Mouse (Mus musculus) testis, postnatal 14 days (tissue): Measurements from ENCODE around the gene Tmsb15a.
"Not testable (repeated sequence)": the region's sequence is repeated elsewhere in the genome, so short reads cannot be mapped to it uniquely, and the experiment has no call there.

Experiments
- DNase-seq: peaks from one replicate; pipeline ENCODE4 v3.0.0; 2021; ENCODE audit warnings: low spot score

Tmsb15a gene

GRCm38 (mm10) chrX:135725161-135725560 lies at the start of gene Tmsb15a:
Tmsb15a (minus strand) TSS chrX:135725261.
- no peak for DNase-seq

- DNase-seq = no peak
Observed at GRCm38 (mm10) chrX:135768565-135768964, 43.5 kb upstream of the Tmsb15a start.

- DNase-seq = no peak
Observed at GRCm38 (mm10) chrX:135768043-135768548, 43.0 kb upstream of the Tmsb15a start.

DNA sequence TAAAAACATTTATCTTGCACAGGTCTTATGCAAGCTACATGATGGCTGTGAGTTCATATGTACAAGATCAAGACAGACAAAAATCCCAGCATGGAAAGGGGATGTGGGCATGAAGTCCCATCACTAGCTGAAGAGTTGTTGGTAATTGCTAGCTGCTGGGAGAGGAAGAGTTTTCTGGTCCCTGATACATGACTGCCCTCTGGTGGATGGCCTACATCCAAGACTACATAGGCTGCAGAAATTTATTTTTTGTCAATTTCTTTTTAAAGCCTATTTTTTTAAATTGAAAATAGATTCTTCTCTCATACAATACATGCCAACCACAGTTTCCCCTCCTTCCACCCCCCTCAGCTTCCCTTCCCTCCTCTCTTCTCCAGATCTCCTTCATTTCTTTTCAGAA lies 36.6 kb upstream of the Tmsb15a start:
- DNase-seq = no peak

DNA sequence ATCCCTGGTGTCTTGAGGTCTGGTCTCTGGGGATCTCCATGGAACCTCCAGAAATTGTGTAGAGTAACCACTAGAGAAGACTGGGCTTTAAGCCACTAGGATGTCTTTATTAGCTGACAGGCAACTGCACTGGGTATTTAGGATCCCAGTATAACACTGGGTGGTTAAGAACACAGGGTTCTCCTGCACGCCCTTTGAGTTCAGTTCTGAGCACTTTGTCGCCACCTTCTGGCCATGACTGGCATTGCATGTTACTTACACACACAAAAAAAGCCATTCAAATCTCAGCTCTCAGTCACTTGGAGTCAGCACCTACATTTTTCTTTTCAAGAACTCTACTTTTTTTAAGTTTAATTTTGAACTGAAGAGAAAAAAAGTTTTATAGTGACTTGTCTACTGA lies 27.8 kb upstream of the Tmsb15a start:
- DNase-seq = peak; percentile 20

DNA sequence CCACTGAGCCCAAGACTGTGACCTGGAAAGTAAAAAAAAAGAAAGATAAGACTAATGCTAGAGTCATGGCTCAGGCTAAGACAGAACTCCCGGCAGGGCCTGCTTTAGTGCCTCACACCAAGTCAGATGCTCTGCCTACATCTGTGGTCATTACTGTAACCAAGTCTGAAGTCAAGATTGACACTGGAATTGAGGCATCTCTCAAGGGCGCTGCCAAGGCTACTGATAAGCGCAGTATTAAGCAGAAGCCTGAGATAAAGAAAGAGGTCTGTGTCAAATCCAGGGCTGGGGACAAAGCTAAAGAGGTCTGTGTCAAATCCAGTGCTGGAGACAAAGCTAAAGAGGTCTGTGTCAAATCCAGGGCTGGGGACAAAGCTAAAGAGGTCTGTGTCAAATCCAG lies 20.3 kb upstream of the Tmsb15a start:
- DNase-seq = not testable (repeated sequence)

DNA sequence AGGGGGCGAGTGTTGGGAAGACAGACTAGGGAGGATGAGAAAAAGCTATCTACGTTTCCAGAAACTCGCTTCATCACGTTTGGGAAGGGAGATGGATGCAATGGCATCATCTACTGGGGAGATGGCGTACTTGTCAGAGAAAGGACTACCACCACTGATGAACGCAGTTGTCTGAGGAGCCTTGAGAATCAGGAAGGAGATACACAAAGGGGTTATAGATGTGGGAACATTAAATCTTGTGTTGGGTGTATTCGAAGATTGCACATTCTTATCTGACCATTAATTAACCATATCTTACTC lies 17.9 kb upstream of the Tmsb15a start:
- no peak for DNase-seq

GRCm38 (mm10) chrX:135742304-135743055 lies 17.4 kb upstream of the Tmsb15a start, which contains the start of the genes Armcx5 and Gprasp1:
Armcx5 (plus strand) TSS chrX:135742733.
Gprasp1 (plus strand) TSS chrX:135742733.
- peak; percentile 90 for DNase-seq

- DNase-seq = no peak
Observed at GRCm38 (mm10) chrX:135738730-135739520, 13.9 kb upstream of the Tmsb15a start.

GRCm38 (mm10) chrX:135712845-135713244 lies 12.2 kb downstream of the Tmsb15a start:
- no peak for DNase-seq

- DNase-seq = no peak
Observed at GRCm38 (mm10) chrX:135704349-135704748, 20.7 kb downstream of the Tmsb15a start.

DNA sequence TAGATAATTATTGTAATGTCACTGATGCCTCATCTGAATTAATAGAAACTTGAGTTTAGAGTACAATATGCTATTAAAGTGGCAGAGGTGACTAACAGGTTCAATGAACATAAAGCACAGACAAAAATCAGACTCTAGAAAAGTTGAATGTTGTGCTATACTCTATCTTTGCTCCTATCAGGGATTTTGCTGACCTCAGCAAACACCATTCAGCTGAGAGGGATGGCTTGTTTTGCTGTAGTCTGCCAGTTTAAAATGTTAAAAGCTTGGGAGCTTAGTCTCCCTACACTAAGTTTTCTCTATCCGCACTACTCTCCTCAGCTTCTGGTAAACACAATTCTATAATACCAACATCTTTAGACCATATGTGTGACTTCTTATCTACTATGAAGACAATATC lies 21.9 kb downstream of the Tmsb15a start:
- DNase-seq = no peak

GRCm38 (mm10) chrX:135693633-135694032 lies 31.4 kb downstream of the Tmsb15a start, which contains the start of gene Tcp11x2:
Tcp11x2 (minus strand) TSS chrX:135693790.
- no peak for DNase-seq

DNA sequence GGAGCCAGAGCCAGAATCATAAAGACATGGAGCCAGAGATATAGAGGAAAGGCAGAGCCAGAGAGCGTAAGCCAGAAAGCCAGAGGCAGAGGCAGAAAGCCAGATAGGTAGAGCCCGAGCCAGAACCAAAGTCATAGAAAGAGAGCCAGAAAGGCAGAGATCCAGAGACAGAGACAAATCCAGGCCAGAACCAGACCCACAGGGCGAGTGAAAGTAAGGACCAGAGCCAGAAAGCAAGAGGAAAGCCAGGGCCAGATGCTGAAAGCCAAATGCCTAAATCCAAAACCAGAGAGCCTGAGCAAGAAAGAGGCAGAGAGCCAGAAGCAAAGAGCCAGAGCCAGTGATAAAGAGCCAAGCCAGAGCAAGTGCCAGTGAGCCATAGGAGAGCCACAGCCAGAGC lies 37.3 kb downstream of the Tmsb15a start:
- DNase-seq = no peak

- no peak for DNase-seq
Observed at GRCm38 (mm10) chrX:135681858-135682257, 43.2 kb downstream of the Tmsb15a start.
